Mouse (Mus musculus) testis, postnatal 14 days (tissue): ENCODE data around the gene Erp44.

Source experiments
- DNase-seq: peaks from one replicate; pipeline ENCODE4 v3.0.0; 2021; ENCODE audit warnings: low spot score

Gene Erp44

DNA sequence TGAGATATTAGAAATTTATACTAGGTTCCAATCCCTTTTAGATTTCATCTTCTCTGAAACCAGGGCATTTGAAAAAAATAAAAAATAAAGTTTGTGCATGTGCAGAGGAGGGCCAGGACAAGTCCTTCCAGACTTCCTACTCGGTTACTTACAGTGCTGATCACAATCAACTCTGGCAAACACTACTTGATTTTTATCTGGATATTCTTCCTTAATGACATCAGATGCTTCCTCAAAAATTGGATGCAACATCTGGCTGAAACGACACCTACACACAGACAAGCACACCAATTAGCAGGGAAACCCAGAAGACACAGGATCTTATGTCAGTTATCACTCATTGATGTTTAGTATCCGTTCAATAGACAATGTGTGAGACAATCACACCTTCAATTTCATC, 42.6 kb downstream of the Erp44 start:
- DNase-seq, result no peak

DNA sequence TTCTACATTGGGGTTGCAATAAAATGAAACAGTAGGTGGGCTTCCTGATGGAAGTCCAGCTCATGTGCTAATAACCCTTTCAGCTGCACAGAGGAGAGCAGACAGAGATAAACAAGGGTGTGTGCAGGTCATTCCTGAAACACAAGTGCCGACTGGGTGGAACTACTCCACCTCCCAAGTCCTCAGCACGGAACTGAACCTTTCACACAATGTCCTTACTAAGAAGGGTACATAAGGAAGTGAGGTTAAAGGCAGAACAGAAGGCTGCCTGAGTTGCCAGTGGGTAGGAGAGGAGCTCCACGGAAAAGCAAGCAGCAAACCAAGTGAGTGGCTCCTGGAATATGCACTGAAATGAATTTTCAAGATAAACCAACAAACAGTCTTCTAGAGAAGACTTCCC, 52.6 kb downstream of the Erp44 start:
- no peak for DNase-seq

DNA sequence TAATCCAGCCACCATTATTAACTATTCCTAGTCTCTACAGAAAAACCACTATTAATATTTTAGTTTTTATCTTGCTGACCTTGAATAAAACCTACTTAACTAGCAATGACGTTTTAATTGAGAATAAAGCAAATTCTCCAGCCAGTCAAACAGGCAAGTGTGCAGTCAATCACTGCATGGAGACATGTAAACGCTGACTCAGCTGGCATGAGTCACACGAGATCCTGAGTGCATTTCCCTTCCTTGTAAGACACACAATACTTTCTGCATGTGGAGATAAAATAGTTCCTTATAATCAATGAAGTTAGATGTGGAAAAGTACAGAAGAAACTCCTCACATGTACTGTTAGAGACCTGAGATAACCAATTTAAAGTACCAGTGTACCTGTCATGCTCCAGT, 53.8 kb downstream of the Erp44 start:
- DNase-seq, result no peak

DNA sequence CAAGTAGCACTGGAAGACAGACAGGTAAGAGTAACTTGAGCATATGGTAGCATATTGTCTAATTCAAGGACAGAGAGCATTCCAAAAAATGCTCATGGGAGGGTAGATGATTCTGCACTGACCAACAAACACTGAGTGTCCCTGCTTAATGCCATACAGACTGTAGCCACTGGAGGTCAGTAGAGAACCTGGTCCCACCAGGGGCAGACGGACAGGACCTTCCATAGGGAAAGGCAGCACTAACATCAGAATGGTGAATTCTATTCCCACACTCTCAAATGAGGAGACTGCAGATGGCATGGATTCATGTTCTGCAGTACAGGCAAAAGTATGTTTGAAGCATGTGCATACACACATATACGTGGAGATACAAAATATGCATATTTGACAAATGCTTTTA, 54.2 kb downstream of the Erp44 start:
- peak; percentile 27 for DNase-seq

DNA sequence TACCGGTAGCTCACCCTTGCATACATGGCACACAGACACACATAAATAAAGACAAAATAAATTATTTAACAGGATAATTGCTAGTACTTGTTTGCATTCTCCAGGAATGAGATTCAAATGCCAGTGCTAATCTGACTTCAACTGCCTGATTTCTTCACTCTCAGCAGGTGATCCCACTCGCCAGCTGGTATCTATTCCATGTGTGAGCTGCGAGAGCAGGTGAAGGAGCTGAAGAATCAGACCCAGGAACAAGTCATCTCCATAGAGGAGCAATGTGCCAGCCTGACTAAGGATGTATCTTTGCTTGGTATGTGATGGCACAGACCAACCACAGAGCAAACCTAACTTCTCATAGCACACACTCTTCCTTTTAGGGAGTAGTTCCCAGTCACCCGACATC, 75.8 kb downstream of the Erp44 start:
- no peak for DNase-seq

DNA sequence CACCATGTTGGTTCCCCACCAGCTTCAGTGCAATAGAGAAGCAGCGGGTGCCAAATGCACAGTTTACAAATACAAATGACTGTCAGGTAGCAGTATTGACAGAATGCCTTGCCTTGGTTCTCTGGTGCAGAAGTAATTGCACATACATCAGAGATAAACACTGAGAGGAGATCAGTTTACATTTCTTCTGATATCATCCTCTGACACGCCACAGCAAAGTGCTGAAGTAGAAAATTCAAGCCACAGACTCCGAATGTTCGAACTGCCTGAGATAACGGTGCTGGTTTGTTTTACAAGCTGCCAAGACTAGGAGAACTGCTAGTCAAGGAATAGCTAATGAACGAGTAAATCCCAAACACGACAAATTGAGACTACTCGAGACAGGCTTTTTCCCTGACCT, 80.9 kb downstream of the Erp44 start:
- no peak for DNase-seq

DNA sequence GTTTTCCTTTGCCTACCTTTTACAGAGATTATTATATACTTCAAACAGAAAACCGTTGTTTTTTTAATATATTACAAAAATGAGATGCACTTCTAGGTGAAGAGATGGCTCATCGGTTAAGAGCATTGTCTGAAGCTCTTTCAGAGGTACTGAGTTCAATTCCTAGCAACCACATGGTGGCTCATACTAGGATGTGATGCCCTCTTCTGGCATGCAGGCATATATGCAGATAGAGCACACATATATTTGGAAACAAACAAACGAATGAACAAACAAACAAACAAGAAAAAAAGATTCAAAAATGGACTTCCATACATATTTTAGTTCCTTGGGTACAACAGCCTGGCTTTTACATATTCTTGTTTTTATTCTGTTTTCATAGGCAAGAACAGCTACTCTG, 81.4 kb downstream of the Erp44 start:
- no peak for DNase-seq

DNA sequence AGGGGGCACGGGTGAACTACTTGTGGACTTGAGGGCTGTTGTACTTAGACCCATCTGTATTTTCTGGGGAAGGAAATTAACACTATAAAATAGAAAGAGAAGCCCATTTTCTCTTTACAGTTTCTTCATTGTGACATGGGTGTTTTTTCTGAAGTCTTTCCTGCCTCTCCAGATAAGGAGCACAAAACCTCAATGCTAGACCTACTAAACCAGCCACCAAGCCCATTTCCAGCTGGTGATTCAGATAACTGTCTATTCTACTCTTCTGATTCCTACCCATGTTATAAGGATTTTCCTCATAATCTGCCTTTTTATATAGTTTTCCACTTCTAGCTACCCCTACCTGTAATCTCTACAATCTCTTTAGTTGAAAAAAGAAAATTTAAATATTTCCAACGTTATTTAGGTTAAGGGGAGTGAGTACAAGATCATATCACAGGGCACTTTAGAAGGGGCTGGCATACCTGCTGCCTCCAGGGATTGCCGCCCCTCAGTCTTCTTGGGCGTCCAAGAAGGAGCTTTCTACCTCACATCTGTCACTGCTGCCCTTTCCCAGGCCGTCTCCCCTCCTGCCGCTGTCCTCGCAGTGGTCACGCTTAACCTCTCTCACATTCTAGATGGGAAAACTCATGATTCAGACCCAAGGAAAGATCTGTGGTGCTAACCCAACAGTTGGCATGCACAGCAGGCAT, 97.1 kb downstream of the Erp44 start:
- no peak for DNase-seq

DNA sequence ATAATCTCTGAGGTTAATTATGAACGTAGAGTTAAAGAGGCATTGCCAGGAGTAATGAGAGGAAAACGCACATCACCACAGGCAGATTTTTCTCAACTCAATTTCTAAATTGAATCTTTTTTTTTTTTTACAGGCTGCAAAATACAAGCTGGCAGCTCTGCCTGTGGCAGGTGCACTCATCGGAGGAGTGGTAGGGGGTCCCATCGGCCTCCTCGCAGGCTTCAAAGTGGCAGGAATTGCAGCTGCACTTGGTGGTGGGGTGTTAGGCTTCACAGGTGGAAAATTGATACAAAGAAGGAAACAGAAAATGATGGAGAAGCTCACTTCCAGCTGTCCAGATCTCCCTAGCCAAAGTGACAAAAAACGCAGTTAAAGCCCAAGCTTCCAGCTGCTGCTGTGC, 98.0 kb downstream of the Erp44 start:
- DNase-seq, result no peak

DNA sequence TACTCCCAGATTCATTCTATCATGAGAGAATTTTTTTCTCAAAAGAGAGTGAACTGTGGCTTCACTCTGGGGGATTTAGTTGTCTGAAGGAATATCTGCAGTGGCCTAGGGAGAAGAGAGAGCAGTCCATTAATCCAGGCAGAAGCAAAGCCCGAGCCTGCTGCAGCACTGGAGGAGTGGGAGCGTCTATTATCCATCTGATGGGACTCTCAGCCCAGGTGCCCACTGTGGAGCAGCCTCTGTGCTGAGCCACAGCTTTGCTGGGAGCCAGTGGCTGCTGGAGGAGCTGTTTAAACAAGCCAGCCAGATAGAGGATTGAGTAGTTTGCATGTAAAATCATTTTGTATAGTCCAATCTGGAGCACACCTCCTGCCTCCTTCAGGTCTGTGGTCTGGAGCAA, 98.4 kb downstream of the Erp44 start:
- DNase-seq, result no peak

DNA sequence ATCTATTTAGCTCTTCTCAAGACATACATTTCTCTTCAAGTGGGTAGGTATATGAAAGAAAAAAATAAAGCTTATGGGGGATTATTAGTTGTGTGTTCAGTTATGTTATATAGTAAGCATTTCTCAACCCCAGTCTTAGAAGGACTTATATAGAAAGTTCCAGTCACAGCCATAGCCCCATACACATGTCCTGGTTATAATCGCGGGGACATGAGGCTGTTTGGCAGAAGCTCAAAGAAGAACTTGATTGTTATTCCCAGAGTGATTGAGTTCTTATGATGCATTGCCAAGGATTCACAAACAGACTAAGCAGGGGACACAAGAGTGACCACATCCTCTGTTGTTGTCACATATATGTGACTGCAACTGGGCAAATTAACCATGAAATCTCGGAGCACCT, 103.7 kb downstream of the Erp44 start:
- DNase-seq, result no peak

DNA sequence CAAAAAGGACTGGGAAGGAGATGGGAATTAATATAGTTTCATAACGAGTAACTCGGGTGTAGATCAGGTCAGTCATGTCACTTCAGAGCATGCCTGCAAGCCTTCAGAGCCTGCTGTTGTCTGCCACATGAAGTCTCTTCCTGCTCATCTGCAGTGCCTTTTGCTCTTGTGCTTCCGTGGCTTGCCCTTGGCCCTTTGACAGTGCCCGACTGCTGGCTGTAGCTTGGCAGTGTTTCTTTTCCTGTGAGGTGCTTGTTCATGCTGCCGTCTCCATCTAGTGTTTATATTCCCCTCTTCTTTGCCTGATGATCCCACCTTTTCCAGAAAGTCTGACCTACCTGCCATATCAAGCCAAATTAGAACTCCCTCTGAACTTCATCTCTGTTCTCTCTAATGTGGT, 115.5 kb downstream of the Erp44 start:
- DNase-seq, result no peak

DNA sequence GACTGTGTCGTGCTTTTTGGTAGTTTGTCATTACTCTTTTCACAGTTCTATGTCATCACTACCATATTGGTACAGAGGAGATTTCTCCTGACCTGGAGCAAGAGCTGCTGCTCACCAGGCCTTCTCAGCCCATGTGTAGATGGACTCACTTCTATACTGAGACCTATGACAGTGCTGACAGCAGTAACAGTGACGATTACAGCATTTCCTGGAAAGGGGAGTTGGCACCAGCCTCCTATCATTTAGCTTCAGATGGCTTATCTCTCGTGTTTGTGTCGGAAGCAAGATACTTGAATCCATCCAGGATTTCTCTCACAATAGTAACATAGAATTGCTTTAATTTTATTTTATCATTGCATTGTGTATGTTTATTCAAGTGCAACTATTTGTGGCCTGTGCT, 119.0 kb downstream of the Erp44 start:
- DNase-seq, result no peak

DNA sequence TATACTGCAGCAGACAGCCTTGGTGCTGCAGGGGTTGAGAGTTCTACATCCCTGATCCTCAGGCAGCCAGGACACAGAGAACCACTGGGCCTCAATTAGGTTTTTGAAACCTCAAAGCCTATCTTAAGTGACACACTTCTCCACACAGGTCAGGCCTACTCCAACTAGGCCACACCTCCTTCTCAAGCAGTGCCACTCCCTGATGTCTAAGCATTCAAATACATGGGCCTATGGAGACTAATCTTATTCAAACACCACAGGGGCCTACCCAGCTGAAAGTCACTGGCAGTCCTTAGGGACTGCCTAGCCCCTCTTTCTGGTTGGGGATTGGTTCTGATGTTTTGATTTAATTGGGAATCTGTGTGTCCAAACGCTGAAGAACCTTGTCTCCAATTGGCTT, 123.5 kb downstream of the Erp44 start:
- DNase-seq, result no peak

DNA sequence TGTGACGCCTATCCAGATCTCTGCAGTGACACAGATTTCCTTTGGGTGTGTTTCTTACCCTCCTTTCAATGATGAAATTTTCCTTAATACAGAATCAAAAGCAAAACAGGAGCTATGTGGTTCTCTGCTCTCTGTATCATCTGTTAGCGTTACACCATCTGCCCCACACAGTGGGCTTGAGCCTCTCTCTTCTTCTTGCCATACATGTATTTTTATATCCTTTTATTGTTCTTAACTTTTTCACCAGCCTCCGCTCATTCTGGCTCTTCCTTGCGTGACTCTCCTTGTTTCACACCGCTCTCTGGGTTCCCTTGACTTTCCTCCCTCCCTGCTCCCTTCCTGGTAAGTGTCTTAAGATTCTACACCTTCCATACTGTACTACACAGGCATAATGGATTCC, 126.1 kb downstream of the Erp44 start:
- no peak for DNase-seq

DNA sequence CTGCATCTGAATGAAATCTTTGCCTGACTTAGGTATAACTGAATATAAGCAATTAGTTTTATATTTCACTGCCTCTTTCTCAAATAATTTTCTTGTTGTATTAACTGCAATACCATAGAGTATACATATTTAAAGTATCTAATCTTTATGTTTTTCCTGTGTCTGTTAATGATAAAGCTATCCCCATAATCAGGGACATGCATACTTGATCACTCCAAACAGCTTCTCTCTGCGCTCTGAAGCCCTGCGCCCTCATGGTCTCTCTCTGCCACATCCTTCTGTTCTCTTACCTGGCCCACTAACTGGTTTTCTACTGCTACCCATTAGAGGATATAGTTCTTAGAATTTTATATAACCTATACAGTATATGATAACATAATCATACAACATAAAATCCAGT, 129.9 kb downstream of the Erp44 start:
- DNase-seq, result no peak
